Mouse (Mus musculus) heart, adult 2 months (tissue): Measurements from ENCODE around the gene Tsen2. TPM values are rescaled to one million over a fixed set of nuclear protein-coding genes. Genes with fewer than 3 reads are reported as not detected.
A peak's percentile ranks its signal among the peaks of the same experiment; 100 is the strongest.

Experiments
- DNase-seq, 2 experiments: peaks; one replicate each; pipeline ENCODE4 v3.0.0; 2021
- H3K27ac ChIP-seq: fragments of 200-600 bp; 2 replicates; pipeline ENCODE4 v1.8.1; 2022
- H3K27me3 ChIP-seq: fragments of 200-500 bp; 2 replicates; pipeline ENCODE4 v1.6.1; 2012; ENCODE audit warnings: mild to moderate bottlenecking, low read length, inconsistent platforms, mixed read lengths; ENCODE audit not compliant: control insufficient read depth, insufficient read depth
- H3K36me3 ChIP-seq: fragments of 200-500 bp; 2 replicates; pipeline ENCODE4 v1.6.1; 2012; ENCODE audit warnings: low read length, inconsistent platforms; ENCODE audit not compliant: control insufficient read depth, insufficient read depth
- H3K4me1 ChIP-seq: fragments of 200-500 bp; 2 replicates; pipeline ENCODE4 v1.6.1; 2011; ENCODE audit warnings: low read length; ENCODE audit not compliant: control insufficient read depth, insufficient read depth
- H3K4me3 ChIP-seq: fragments of 200-600 bp; 2 replicates; pipeline ENCODE4 v1.8.1; 2022
- H3K79me2 ChIP-seq: fragments of 200-500 bp; replicated peaks from 2 replicates; pipeline ENCODE4 v1.6.1; 2012; ENCODE audit warnings: mild to moderate bottlenecking, inconsistent platforms, low read length, moderate library complexity, mixed read lengths; ENCODE audit not compliant: control insufficient read depth, insufficient read depth
- H3K9ac ChIP-seq: fragments of 200-500 bp; 2 replicates; pipeline ENCODE4 v1.6.1; 2012; ENCODE audit warnings: low read depth, mild to moderate bottlenecking, control low read depth, inconsistent platforms, low read length, mixed read lengths
- CTCF ChIP-seq: fragments of 200-600 bp; IDR thresholded peaks from 2 replicates; pipeline ENCODE4 v1.8.1; 2022; ENCODE audit warnings: antibody characterized with exemption, mild to moderate bottlenecking, moderate library complexity
- EP300 ChIP-seq: fragments of 200-500 bp; IDR thresholded peaks from 2 replicates; pipeline ENCODE4 v1.6.1; 2011; ENCODE audit warnings: low read depth, low read length, control low read depth; ENCODE audit not compliant: insufficient read depth
- POLR2A ChIP-seq: fragments of 200-500 bp; IDR thresholded peaks from 2 replicates; pipeline ENCODE4 v1.6.1; 2011; ENCODE audit warnings: mild to moderate bottlenecking, low read depth, low read length, control low read depth; ENCODE audit not compliant: insufficient read depth
- WGBS: fragments of 180-500 bp; shearing (Covaris S2); methylation state at CpG from one replicate; pipeline ENCODE4 v1.1.7; 2018; 5-methylcytosine and 5-hydroxymethylcytosine counted together
- intact Hi-C: fragments of 180-260 bp; cut with DNase I; formaldehyde crosslinking; loops from one replicate; pipeline ENCODE4 v1.15.1; 2025
- polyA plus RNA-seq: library from polyadenylated mRNA; depleted of rRNA; stranded (reverse); fragments of >200 nt; gene quantifications from 2 replicates; pipeline ENCODE4 v1.2.3, GENCODE M21; 2012
- total RNA-seq, 2 experiments: library from RNA; stranded (reverse); gene quantifications; 2 replicates each; pipeline ENCODE4 v1.2.3; 2021

Tsen2 gene
- total and polyA plus RNA-seq, 3 experiments: 3.9 to 7.2 (median 6.1) TPM

GRCm38 (mm10) chr6:115584176-115584575 is 39.7 kb downstream of the Tsen2 start:
- H3K36me3 ChIP-seq: no peaks in the 10 kb centered on the region
- intact Hi-C loops: no loop called here
- DNase-seq: no peak
- H3K79me2 ChIP-seq: no peaks in the 10 kb centered on the region
- H3K4me3 ChIP-seq: no peak overlapping the region
- no peaks in the 10 kb centered on the region for H3K4me1 ChIP-seq
- 67% methylated on average over 3 of the region's 3 CpGs for WGBS
- no peak for TF ChIP-seq EP300
- no peak for TF ChIP-seq POLR2A
- TF ChIP-seq CTCF: peak; percentile 24
- H3K27me3 ChIP-seq: no peaks in the 10 kb centered on the region
- H3K27ac ChIP-seq: no peak overlapping the region
- no peak overlapping the region for H3K9ac ChIP-seq

GRCm38 (mm10) chr6:115586321-115586720 is 41.9 kb downstream of the Tsen2 start:
- intact Hi-C loops: no loop called here
- WGBS: 66% methylated on average over 10 of the region's 10 CpGs

GRCm38 (mm10) chr6:115591692-115592359 is 47.4 kb downstream of the Tsen2 start:
- no peak for DNase-seq
- intact Hi-C loops: no loop called here
- WGBS: 83% methylated on average over 19 of the region's 19 CpGs
- Histone ChIP-seq H3K79me2 (no peaks in the 10 kb centered on the region), H3K4me3 (no peak overlapping the region), H3K9ac (no peak overlapping the region), H3K4me1 (no peaks in the 10 kb centered on the region), H3K36me3 (no peaks in the 10 kb centered on the region), H3K27me3 (no peaks in the 10 kb centered on the region), H3K27ac (no peak overlapping the region)
- TF ChIP-seq CTCF (no peak), EP300 (no peak), POLR2A (no peak)

More at GRCm38 (mm10) chr6:115586321-115586720, 41.9 kb downstream of the Tsen2 start:
- Histone ChIP-seq H3K27me3 (no peaks in the 10 kb centered on the region), H3K79me2 (no peaks in the 10 kb centered on the region), H3K9ac (peak overlapping the region; percentile 63), H3K36me3 (no peaks in the 10 kb centered on the region), H3K27ac (peak overlapping the region; percentile 59), H3K4me3 (no peak overlapping the region), H3K4me1 (no peaks in the 10 kb centered on the region)
- peak in 1 of 2 experiments; percentile 37 for DNase-seq
- TF ChIP-seq EP300: 0 out of 2 replicates have a peak, but pooled peaks have one; percentile 7
- no peak for TF ChIP-seq POLR2A

- Histone ChIP-seq H3K27me3 (no peaks in the 10 kb centered on the region), H3K4me1 (no peaks in the 10 kb centered on the region), H3K79me2 (no peaks in the 10 kb centered on the region), H3K4me3 (no peak within 1 kb of the TSS), H3K27ac (no peak within 1 kb of the TSS), H3K36me3 (no peaks in the 10 kb centered on the region), H3K9ac (no peak within 1 kb of the TSS)
- intact Hi-C loops: no loop called here
- TF ChIP-seq CTCF (no peak), EP300 (no peak), POLR2A (no peak)
- WGBS: 45% methylated on average over 5 of the region's 5 CpGs
- DNase-seq: no peak
Measured at GRCm38 (mm10) chr6:115592458-115592857, 48.0 kb downstream of the Tsen2 start, which contains the start of gene Mkrn2os. Gene Mkrn2os (minus strand): TSS chr6:115592576.

- TF ChIP-seq POLR2A (no peak), CTCF (no peak), EP300 (no peak)
- 52% methylated on average over 4 of the region's 4 CpGs for WGBS
- Histone ChIP-seq H3K27ac (no peak overlapping the region), H3K4me3 (no peak overlapping the region), H3K36me3 (no peaks in the 10 kb centered on the region), H3K79me2 (no peaks in the 10 kb centered on the region), H3K27me3 (no peaks in the 10 kb centered on the region), H3K4me1 (no peaks in the 10 kb centered on the region), H3K9ac (no peak overlapping the region)
- intact Hi-C loops: no loop called here
- no peak for DNase-seq
Measured at GRCm38 (mm10) chr6:115593252-115593651, 48.8 kb downstream of the Tsen2 start.

- Histone ChIP-seq H3K36me3 (no peaks in the 10 kb centered on the region), H3K9ac (no peak overlapping the region), H3K27me3 (no peaks in the 10 kb centered on the region), H3K4me3 (no peak overlapping the region), H3K79me2 (no peaks in the 10 kb centered on the region), H3K27ac (no peak overlapping the region), H3K4me1 (no peaks in the 10 kb centered on the region)
- intact Hi-C loops: no loop called here
- no peak for DNase-seq
- TF ChIP-seq CTCF (no peak), EP300 (no peak), POLR2A (no peak)
- WGBS: 79% methylated on average over 3 of the region's 3 CpGs
Measured at GRCm38 (mm10) chr6:115594463-115594862, 50.0 kb downstream of the Tsen2 start.
